Mouse (Mus musculus): ENCODE results near the gene Heyl.
"Not testable (repeated sequence)": the region's sequence is repeated elsewhere in the genome, so short reads cannot be mapped to it uniquely, and the experiment has no call there.

The Heyl gene

GRCm38 (mm10) chr4:123286790-123287189, 53.4 kb downstream of the Heyl start:
- DNase-seq (ENCODE audit: low read depth) = no peak

- DNase-seq (ENCODE audit: low read depth) = no peak
Measured at GRCm38 (mm10) chr4:123289038-123289437, 55.7 kb downstream of the Heyl start.

GRCm38 (mm10) chr4:123292390-123292789, 59.0 kb downstream of the Heyl start:
- no peak for DNase-seq (ENCODE audit: low read depth)

GRCm38 (mm10) chr4:123292989-123293388, 59.6 kb downstream of the Heyl start:
- no peak for DNase-seq (ENCODE audit: low read depth)

GRCm38 (mm10) chr4:123293661-123294443, 60.5 kb downstream of the Heyl start:
- no peak for DNase-seq (ENCODE audit: low read depth)

GRCm38 (mm10) chr4:123295026-123295425, 61.7 kb downstream of the Heyl start:
- not testable (repeated sequence) for DNase-seq (ENCODE audit: low read depth)

GRCm38 (mm10) chr4:123295516-123296147, 62.3 kb downstream of the Heyl start:
- DNase-seq (ENCODE audit: low read depth) = no peak

- no peak for DNase-seq (ENCODE audit: low read depth)
Measured at GRCm38 (mm10) chr4:123296148-123296534, 62.8 kb downstream of the Heyl start.

- no peak for DNase-seq (ENCODE audit: low read depth)
Measured at GRCm38 (mm10) chr4:123297195-123297960, 64.0 kb downstream of the Heyl start.

- no peak for DNase-seq (ENCODE audit: low read depth)
Measured at GRCm38 (mm10) chr4:123298226-123298625, 64.9 kb downstream of the Heyl start.

GRCm38 (mm10) chr4:123298980-123299670, 65.8 kb downstream of the Heyl start:
- DNase-seq (ENCODE audit: low read depth) = no peak

All from naive thymus-derived CD4-positive, alpha-beta T cell, adult 2 months (primary cell).